Mouse (Mus musculus) heart, adult 2 months (tissue): ENCODE measurements at regions not wholly inside any gene's neighbourhood (a gene's known extent, or its start where the extent isn't known, plus 50 kb on each side); places are given as distances from the start of the nearest gene placed in this dataset.

Source experiments
- CTCF ChIP-seq: fragments of 200-600 bp; IDR thresholded peaks from 2 replicates; pipeline ENCODE4 v1.8.1; 2022; ENCODE audit warnings: antibody characterized with exemption, mild to moderate bottlenecking, moderate library complexity
- EP300 ChIP-seq: fragments of 200-500 bp; IDR thresholded peaks from 2 replicates; pipeline ENCODE4 v1.6.1; 2011; ENCODE audit warnings: low read depth, low read length, control low read depth; ENCODE audit not compliant: insufficient read depth

GRCm38 (mm10) chr2:178673621-178674020, 243.3 kb downstream of the Cdh26 start:
- no peak for TF ChIP-seq CTCF
- no peak for TF ChIP-seq EP300
